8 mouse cellular contexts compared by ENCODE assay signal in the genomic region with DNA sequence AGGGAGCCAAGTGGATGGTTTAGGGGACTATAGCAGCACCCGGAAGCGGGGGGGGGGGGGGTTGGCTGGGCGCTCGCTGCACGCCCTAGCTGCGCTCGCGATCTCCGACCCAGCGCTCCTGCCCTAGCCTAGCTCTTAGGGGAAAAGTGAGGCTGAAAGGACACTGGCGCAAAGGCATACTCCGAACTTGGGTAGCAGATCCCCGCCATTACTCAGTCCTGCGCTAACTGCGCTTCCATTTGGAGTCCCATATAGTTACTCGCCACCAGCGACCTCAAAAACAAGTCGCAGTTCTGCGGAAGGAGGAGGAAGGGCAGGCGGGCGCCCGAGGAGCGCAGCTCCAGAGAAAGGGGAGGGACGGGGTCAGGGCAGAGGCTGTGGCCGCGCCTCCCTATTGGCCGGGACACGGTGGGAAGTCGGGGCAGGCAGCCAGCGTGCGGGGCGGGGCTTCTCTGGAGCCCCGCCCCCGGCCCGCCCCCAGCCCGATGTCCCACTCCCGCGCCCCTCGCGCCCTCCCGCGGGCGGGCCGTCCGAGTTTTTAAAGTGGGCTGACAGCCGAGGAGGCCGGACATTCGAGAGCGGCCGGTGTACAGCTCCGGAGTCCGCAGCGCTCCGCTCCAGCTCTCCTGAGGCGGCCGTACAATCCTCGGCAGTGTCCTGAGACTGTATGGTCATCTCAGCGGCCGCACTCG. TPM values are rescaled to one million over a fixed set of nuclear protein-coding genes. Genes with fewer than 3 reads are reported as not detected.
DNase-seq lines count a peak whose midpoint lies in the region; ATAC-seq and TF ChIP-seq lines count a peak whose summit lies in the region.

Epas1 (plus strand) TSS at position 571 of the 692 bp plus-strand sequence.

- no peak for TF ChIP-seq EP300 in stomach, postnatal 0 days (optimal IDR thresholded peaks at IDR 0.05)

- H3K4me3 ChIP-seq in E14TG2a.4 (replicated peaks; ENCODE audit: low read length): peak within 1 kb of the TSS; percentile 86
- peak within 1 kb of the TSS; percentile 44 for H3K4me3 ChIP-seq in forebrain, postnatal 0 days (ENCODE audit: low read depth, low read length)
- peak within 1 kb of the TSS; percentile 48 for H3K4me3 ChIP-seq in neural tube, embryonic 13.5 days
- H3K4me3 ChIP-seq in stomach, postnatal 0 days (ENCODE audit: low read depth, low read length): peak within 1 kb of the TSS; percentile 57

- intact Hi-C loops in heart, postnatal 25 days (cut with DNase I): loop anchor here (5.0 to 10.0 kb wide), 4 partner anchors 41 to 256 kb away; no protein-coding TSS in a partner anchor

- WGBS in forebrain, postnatal 0 days: 1% methylated on average over 57 of the region's 60 CpGs
- WGBS in large intestine, adult 2 months: under 1% methylated on average over 56 of the region's 60 CpGs
- under 1% methylated on average over 59 of the region's 60 CpGs for WGBS in neural tube, embryonic 13.5 days
- 0% methylated on average over 47 of the region's 60 CpGs for WGBS in stomach, postnatal 0 days

- DNase-seq in cerebellum, adult 11-12 months: peak; percentile 33
- DNase-seq in forebrain, postnatal 0 days: peak; percentile 59
- DNase-seq in heart, postnatal 25 days (ENCODE audit: low spot score): peak; percentile 86
- no peak for DNase-seq in large intestine, adult 2 months (ENCODE audit: low read depth, low spot score)
- DNase-seq in lung, adult 18-20 months: peak; percentile 93 to 94
- DNase-seq in stomach, postnatal 0 days (ENCODE audit: low spot score): peak; percentile 90

- ATAC-seq in forebrain, postnatal 0 days: peak; percentile 88
- peak; percentile 93 for ATAC-seq in neural tube, embryonic 13.5 days (ENCODE audit: low read depth)
- peak; percentile 94 for ATAC-seq in stomach, postnatal 0 days (ENCODE audit: low FRiP score, low TSS enrichment)

- H3K4me1 ChIP-seq in E14TG2a.4 (replicated peaks; ENCODE audit: low read depth, low read length): peaks cover 81% of the 10 kb centered on the region
- peaks cover 9% of the 10 kb centered on the region for H3K4me1 ChIP-seq in forebrain, postnatal 0 days (ENCODE audit: insufficient read depth)
- peaks cover 31% of the 10 kb centered on the region for H3K4me1 ChIP-seq in neural tube, embryonic 13.5 days (replicated peaks)
- H3K4me1 ChIP-seq in stomach, postnatal 0 days (replicated peaks; ENCODE audit: control insufficient read depth, insufficient read depth): no peaks in the 10 kb centered on the region

- H3K9me3 ChIP-seq in E14TG2a.4 (ENCODE audit: low read length): no peaks in the 10 kb centered on the region
- H3K9me3 ChIP-seq in forebrain, postnatal 0 days (ENCODE audit: low read length): no peaks in the 10 kb centered on the region
- no peaks in the 10 kb centered on the region for H3K9me3 ChIP-seq in neural tube, embryonic 13.5 days
- H3K9me3 ChIP-seq in stomach, postnatal 0 days (ENCODE audit: control insufficient read depth, low read length): no peaks in the 10 kb centered on the region

- H3K9ac ChIP-seq in forebrain, postnatal 0 days: peak within 1 kb of the TSS; percentile 41
- peak within 1 kb of the TSS; percentile 61 for H3K9ac ChIP-seq in neural tube, embryonic 13.5 days
- H3K9ac ChIP-seq in stomach, postnatal 0 days (ENCODE audit: low read length): peak within 1 kb of the TSS; percentile 66

- peak within 1 kb of the TSS; percentile 92 for H3K4me2 ChIP-seq in forebrain, postnatal 0 days (ENCODE audit: low read depth)
- peak within 1 kb of the TSS; percentile 91 for H3K4me2 ChIP-seq in neural tube, embryonic 13.5 days
- peak within 1 kb of the TSS; percentile 90 for H3K4me2 ChIP-seq in stomach, postnatal 0 days (replicated peaks; ENCODE audit: low read depth)

- peaks cover 27% of the 10 kb centered on the region for H3K27me3 ChIP-seq in E14TG2a.4 (ENCODE audit: insufficient read depth, low read length)
- H3K27me3 ChIP-seq in forebrain, postnatal 0 days (ENCODE audit: insufficient read depth, low read length): peaks cover 43% of the 10 kb centered on the region
- H3K27me3 ChIP-seq in neural tube, embryonic 13.5 days: peaks cover 74% of the 10 kb centered on the region
- no peaks in the 10 kb centered on the region for H3K27me3 ChIP-seq in stomach, postnatal 0 days (ENCODE audit: control insufficient read depth, insufficient read depth, low read length)

- H3K27ac ChIP-seq in forebrain, postnatal 0 days (ENCODE audit: low read depth, low read length): 0 out of 2 replicates have a peak within 1 kb of the TSS, but pooled peaks have one; percentile 30
- H3K27ac ChIP-seq in neural tube, embryonic 13.5 days (replicated peaks): 0 out of 2 replicates have a peak within 1 kb of the TSS, but pooled peaks have one; percentile 23
- H3K27ac ChIP-seq in stomach, postnatal 0 days (replicated peaks): peak within 1 kb of the TSS; percentile 88

- no peak for TF ChIP-seq CTCF in E14TG2a.4 (conservative IDR thresholded peaks at IDR 0.05; ENCODE audit: low read length)
- TF ChIP-seq CTCF in forebrain, postnatal 0 days (IDR thresholded peaks at IDR 0.05; ENCODE audit: low read depth): no peak
- TF ChIP-seq CTCF in stomach, postnatal 0 days (IDR thresholded peaks at IDR 0.05; ENCODE audit: low read depth): peak; percentile 27; the same call in 1 of the 2 replicates

- 0 out of 2 replicates have a peak, but pooled peaks cover 6% of the 10 kb centered on the region for H3K36me3 ChIP-seq in E14TG2a.4 (ENCODE audit: insufficient read depth, low read length)
- H3K36me3 ChIP-seq in forebrain, postnatal 0 days (ENCODE audit: insufficient read depth): no peaks in the 10 kb centered on the region
- H3K36me3 ChIP-seq in neural tube, embryonic 13.5 days: no peaks in the 10 kb centered on the region
- H3K36me3 ChIP-seq in stomach, postnatal 0 days (ENCODE audit: control insufficient read depth, insufficient read depth, low read length): no peaks in the 10 kb centered on the region

RNA-seq across cellular contexts. Expression of gene Epas1, which starts in this region (rescaled TPM):
- total RNA-seq in forebrain, postnatal 0 days (2014; rRNA removed): 8.7 and 14.3 TPM in 2 replicates
- polyA plus RNA-seq in forebrain, postnatal 0 days (2015; fragmentation: Nextera tagmentation; extraction: Ambion mirVana): 4.7 and 6.3 TPM in 2 replicates
- 100 to 1,000 TPM; 235 to 266 TPM for total RNA-seq in heart, postnatal 25 days (2021)
- 17.6 and 34.9 TPM in 2 replicates for polyA plus RNA-seq in large intestine, adult 2 months (2012; rRNA removed)
- polyA plus RNA-seq in neural tube, embryonic 13.5 days (2015; fragmentation: Nextera tagmentation; extraction: Ambion mirVana): 5.5 and 5.8 TPM in 2 replicates
- 4.7 and 5.5 TPM in 2 replicates for polyA plus RNA-seq in stomach, postnatal 0 days (2015; fragmentation: Nextera tagmentation; extraction: Ambion mirVana)

Comparison
In these comparisons a context has a peak if more than half of its experiments do, and no peak if none do; other contexts are left out.
1. RNA of gene Epas1 (total RNA-seq): 235 to 266 TPM in heart, postnatal 25 days; 8.7 to 14.3 TPM in forebrain, postnatal 0 days; every median in the first group is over 10 times any median in the second.
2. H3K27ac ChIP-seq: peak in every context shown above with its lines; median percentile 88 in stomach, postnatal 0 days; 30 in forebrain, postnatal 0 days; 23 in neural tube, embryonic 13.5 days.
3. Peak in every context shown above with its lines, with median percentiles within 50 percentile points of each other: H3K4me3 ChIP-seq, ATAC-seq, H3K4me2 ChIP-seq and H3K9ac ChIP-seq.